Mouse (Mus musculus): Measurements from ENCODE around the gene Gm20388.
"Not testable (repeated sequence)": the region's sequence is repeated elsewhere in the genome, so short reads cannot be mapped to it uniquely, and the experiment has no call there.

The Gm20388 gene

DNA sequence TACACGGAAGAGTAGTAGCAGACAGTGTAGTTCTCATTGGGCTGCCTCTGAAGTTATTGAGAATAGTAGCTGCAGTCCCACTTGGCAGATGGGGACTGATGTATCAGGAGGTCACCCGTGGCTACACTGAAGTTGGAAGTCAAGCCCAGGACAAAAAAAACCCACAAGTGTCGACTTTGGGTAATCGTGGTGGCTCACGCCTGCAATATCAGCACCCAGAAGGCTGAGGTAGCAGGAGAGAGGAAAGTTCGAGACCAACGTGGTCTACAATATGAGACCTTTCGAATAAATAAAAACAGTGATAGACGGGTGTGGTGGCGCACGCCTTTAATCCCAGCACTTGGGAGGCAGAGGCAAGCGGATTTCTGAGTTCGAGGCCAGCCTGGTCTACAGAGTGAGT is 1674.1 kb downstream of the Gm20388 start:
- no peak for DNase-seq (ENCODE audit: low read depth, low spot score)

DNA sequence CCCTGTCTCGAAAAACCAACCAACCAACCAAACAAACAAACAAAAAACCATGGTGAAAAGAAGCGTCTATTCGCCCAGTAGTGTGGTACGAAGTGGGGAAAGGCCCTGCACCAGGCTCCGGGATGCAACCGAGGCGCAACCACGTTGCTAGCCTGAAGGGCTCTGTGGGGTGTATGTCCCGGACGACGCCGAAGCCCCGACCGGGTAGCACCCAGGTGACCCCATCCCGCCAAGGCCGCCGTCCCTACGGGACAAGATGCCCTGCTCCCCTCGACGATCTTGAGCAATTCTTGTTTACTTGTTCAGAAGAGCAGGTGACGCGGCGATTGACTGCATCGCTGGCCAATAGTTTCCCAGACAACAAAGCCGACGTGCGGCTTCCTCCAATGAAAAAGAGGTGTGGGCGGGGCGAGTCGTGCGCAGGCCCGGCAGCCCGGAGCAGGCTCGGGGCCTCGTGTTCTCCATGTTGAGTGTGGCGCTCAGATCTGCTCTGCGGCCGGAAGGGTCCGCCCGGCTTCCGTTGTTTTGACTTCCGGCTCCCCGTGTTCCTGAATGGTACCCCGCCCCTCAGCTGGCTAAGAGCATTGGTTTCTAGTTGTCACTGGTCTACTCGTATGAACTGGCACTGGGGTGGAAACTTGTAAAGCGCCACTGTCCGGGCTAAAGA is 1674.7 kb downstream of the Gm20388 start:
- DNase-seq (ENCODE audit: low read depth, low spot score): peak; percentile 99

DNA sequence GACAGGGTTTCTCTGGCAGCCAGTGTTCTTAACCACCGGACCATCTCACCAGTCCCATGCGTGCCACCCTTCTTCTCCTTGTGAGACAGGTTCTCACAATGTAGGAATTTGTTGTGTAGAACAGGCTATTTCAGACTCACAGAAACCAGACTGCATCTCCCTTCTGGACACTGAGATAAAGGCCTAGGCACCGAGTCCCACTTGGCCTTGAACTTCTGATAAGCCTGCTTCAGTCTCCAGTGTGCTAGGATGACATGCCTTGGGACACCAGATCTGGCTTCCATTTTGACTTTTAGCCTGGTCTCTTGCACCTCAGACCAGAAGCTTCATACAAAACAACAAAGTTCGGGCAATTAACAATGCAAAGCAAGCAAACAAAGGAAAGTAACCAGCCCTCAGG is 1678.1 kb downstream of the Gm20388 start:
- no peak for DNase-seq (ENCODE audit: low read depth, low spot score)

DNA sequence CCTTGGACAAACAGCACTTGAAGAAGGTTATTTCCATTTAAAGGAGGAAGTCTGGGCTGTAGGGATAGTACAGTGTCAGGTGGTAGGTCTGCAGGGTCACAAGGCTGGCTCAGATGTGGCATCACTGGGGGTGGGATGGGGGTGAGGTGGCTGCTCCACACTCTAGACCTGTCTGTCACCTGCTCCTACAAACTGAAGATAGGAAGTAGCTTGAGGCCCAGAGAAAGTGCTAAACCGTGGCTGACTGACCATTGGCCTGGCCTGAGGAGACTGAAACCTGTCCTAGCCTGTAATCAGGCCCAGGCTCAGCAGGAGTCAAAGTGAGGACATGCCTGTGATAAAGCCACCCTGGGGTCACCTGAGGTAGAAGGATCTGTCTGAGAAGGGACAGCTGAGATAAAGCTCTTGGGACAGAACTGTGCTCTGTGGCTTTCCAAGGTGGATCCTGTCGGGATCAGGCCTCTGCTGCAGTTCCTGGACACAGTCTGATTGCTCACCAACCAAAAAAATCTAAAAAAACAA is 1678.6 kb downstream of the Gm20388 start:
- no peak for DNase-seq (ENCODE audit: low read depth, low spot score)

DNA sequence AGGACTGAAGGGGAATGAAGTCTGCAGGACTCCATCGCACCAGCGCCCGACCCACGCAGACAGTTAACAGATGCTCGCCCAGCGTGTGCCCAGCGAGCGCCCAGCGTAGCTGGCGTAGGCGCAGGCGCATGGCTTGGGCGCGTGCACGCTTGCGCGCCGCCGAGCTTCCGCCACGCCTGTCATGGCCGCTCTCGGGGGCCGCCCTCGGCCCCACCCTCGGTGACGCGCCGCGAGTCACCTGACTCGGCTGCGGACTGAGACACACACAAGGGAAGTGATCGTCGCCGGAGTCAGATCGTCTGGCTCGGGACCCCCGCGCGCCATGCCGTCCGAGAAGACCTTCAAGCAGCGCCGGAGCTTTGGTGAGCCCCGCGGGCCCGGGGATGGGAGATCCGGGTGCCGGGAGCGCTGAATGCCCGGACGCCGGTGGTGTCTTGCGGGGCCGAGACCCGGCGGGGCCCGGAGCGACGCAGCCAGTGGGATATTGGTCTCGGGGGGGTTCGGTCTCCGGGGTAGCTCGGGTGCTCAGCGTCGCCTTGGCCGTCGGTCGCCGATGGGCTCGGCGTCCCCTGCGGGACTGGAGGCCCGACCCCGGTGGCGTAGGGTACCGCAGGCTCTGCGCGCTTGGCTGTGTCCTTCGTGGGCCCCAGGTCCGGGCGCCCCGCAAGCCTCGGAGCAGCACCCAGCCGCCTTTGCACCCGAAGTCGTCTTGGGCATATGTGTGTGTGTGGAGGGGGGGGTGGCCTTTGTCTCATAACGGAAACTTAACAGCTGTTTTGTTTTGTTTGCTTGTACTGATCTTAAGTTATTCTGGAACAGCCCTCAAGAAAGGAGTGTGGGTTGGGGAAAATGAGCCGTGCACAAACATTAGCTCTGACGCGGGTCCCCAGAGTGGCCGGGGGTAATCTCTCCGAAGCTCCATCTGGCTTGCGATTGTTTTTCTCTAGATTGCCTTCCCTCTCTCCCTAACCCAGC is 1679.8 kb downstream of the Gm20388 start, which contains the start of gene Map1lc3b:
TSS of gene Map1lc3b (plus strand) at position 159 of the 975 bp plus-strand sequence.
- DNase-seq (ENCODE audit: low read depth, low spot score): peak; percentile 89

DNA sequence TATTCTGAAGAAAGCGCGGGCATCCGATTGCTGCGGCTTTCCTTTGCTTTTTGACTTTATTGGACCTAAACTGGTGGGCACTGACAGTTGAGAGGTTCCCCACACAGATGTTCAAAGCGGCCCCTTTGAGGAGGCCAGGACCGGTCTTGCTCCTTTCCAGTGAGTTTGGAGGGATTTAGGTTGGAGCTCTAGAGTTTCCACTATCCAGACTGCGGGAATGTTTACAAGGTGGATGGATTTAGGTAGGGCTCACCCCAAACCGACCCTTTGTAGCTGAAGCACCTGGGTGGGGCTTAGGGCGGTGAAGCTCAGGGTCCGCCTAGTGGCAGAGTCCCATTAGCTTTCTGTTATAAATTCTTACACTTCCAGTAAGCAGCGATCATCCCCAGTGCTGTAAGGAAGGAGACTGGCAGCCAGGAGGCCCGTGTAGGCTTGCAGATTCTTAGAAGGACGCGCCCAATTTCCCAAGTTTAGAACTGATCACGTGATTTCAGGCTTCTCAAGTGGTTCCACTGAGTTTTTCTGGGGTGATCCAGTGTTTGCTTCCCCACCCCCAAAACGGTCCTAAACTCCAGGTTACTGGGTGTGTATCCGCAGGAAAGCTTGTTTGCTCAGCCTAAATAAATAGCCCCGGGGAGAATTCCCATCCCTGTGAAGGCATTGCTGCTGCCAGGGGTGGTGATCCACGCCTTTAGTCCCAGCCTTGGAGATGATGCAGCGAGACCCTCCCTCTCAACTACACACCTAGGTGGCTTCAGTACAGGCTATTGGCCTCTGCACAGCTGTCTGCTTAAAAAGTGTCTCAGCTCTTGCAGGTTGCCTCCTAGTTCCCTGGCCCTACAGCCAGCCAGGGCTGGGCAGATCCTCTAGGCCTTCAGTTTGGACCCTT is 1680.8 kb downstream of the Gm20388 start:
- no peak for DNase-seq (ENCODE audit: low read depth, low spot score)

DNA sequence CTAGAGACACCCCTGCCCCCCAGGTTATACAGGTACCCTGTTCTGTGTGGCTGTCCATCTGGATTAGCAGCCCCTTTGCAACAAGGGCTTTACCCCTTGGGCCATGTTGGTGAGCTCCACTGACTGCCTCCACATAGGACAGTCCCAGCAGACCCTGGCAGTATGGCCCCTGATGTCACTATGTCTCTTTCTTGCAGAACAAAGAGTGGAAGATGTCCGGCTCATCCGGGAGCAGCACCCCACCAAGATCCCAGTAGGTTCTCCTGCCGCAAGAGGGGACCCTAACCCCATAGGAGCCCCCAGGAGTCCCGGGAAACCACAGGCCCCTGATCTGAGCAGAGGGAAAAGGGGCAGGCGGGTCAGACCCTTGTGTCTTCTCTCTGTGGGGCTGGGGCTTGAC is 1682.7 kb downstream of the Gm20388 start:
- DNase-seq (ENCODE audit: low read depth, low spot score): no peak

DNA sequence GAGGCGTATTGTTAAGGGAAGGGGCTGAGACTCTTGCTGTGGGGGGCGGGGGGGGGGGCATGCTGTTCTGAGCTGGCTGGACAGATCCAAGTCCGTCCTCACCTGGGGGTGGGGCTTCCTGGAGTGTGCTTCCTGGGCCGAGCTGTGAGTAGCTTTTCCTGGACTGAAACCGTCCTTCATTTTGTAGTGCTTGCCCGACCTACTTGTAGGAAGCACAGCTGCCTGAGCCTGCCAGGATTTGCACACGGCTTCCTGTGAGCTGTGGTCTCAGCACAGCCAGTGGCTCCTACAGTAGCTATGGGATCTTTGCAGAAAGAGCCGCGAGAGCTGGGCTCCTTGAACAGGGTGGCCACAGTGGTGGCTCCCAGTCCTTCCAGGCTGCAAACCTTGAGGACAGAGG is 1683.3 kb downstream of the Gm20388 start:
- no peak for DNase-seq (ENCODE audit: low read depth, low spot score)

DNA sequence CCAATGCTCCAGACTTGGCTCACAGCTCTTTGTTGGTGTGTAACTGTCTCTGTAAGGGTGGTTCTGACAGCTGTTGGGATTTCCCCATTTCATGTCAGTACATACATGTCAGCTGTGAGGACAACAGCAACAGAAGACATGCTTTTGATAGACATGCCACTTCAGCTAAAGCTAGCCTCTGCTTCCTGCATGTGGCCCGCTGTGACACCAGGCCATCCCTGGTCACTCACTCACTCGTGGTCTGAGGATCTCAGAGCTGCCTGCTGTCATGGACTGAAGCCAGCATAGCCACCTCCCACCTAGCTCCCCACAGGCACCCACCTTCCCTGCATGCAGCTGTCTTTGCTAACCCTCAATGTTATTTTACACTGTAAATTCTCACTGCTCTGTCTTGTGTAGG is 1686.9 kb downstream of the Gm20388 start:
- DNase-seq (ENCODE audit: low read depth, low spot score): not testable (repeated sequence)

DNA sequence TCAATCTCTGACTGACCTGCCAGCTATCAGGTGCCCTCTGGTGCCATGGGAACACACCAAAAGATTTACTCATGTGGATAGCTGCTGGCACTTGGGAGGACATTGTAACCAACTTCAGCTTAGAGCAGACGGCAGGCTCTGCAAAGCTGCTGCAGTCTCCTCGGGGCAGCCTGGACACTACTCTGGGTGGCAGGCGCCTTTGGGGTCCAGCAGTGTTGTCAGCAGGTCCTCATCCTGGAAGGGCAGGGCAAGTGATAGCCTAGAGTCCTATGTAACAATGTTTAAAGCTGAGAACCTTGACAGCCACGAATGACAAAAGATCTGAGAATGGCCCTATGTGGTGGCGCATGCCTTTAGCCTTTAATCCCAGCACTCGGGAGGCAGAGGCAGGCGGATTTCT is 1687.5 kb downstream of the Gm20388 start:
- DNase-seq (ENCODE audit: low read depth, low spot score): no peak

DNA sequence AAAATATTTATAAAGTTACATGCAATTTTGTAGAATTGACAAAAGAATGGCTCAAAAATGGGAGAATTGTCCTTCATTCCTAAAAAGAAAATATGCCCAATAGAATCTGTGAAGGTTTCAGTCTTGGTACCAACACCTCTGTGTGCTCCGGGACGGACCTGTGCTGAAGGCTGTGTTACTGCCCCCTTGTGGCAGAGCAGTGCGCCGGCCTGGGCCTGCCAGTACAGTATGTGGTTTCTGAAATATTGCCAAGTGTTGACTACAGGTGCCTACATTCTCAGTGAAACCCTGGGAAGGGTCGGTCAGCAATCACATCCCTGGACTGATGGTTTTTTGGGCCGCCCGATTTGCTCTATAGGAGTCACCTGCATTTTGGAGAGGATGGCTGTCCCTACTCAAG is 1688.3 kb downstream of the Gm20388 start:
- no peak for DNase-seq (ENCODE audit: low read depth, low spot score)

DNA sequence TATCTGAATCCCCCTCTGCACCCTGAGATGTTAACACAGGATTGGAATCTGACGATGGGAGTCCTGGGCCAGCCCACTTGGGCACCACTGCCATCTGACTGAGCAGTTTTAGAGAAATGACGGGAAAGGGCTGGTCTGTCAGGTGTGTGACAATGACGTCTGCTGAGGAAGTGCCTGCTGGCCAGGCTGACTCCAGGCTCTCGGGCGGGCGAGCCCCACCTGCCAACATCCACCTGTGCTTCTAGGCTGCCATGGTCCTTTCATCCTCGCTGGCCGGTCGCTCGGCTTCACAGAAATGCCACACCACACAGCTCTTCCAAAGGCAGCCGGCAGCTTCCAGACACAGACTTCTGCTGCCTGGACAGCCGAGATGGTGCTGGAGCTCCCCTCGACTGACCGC is 1689.2 kb downstream of the Gm20388 start:
- no peak for DNase-seq (ENCODE audit: low read depth, low spot score)

DNA sequence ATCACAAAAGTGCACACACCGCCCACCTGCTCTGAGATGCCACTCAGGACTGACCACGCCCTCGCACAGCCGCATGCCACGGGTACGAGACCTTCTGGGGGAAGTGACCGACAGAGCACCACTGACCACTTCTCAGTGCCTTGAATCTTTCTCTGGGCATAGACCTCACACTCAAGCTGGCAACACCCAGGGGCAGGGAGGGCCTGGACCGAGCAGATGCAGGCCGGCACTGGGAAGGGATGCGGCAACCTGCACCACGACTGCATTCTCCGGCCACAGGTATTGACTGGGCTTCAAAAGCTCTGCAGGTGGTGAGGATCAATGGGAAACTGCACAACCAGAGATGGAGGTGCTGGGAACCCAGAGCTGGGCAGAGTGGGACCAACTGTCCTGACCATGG is 1691.8 kb downstream of the Gm20388 start:
- DNase-seq (ENCODE audit: low read depth, low spot score): no peak

DNA sequence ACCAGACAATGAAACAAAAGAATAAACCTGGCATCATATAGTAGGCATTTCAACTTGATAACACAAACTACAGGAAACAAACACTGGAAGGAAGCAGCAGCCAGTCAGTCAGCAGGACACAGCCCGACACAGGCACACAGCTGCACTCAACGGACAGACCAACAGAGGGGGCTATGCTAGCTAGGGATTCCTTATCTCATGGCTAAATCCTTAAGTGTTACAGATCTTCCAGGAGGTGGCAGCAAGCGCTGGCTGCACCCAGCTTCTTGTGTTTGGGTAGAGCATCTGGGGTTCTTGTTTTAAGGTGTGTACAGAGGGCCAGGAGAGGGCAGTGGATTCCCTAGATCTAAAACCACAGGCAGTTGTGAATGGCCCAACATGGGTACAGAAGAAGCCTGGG is 1692.2 kb downstream of the Gm20388 start:
- DNase-seq (ENCODE audit: low read depth, low spot score): no peak

DNA sequence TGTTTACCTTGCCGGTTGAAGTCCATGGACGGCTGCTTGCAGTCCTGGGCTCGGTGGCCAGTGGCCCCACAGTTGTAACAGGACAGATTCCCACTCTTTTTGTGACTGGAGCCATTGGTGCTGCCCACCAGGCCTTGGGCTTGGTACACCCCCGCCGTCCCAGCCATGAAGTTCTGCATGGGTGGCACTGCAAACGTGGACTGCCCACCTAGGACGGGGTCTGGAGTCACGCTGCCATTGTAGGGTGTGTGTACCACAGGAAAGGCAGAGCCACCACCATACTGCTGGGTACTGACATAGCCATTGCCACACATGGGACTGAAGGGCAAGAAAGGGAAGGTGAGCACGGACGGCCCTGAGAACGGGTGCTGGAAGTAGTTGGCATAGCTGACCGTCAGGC is 1693.2 kb downstream of the Gm20388 start:
- DNase-seq (ENCODE audit: low read depth, low spot score): no peak

DNA sequence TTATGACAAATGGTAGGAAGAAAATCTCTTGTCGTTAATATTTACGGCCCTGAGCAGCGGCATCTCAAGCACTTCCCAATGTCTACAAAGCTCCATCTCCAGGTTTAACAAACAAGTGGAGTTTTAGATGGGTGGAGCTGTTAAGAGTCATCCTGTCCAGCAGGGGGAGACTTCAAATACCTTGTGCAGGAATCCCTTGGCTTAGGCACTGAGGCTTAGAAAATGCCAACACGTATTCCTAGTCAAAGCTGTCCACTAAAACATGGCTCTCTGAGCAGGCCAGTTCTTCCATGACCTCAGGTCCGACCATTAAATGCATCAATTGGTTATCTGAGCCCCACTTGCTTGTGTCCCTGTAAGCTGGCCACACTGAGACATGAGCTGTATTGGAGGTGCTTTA is 1697.0 kb downstream of the Gm20388 start:
- DNase-seq (ENCODE audit: low read depth, low spot score): no peak

DNA sequence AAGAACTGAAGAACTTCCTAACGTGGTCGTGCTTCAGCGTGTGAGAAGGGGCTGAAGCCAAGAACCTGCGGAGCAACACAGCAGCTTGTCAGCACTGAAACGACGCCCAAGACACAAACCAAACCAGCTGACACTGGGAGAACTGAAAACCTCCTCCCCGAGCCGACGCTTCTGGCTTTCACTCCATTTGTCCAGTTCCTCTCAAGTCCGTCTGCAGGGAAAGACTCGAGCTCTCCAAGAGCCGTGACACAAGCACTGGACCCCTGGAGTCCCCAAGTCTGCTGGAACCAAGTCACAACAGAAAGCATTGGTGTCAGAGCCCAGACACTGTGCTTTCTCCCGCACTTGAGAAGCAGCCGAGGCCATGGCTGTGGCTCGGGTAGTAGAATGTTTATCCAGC is 1698.6 kb downstream of the Gm20388 start:
- no peak for DNase-seq (ENCODE audit: low read depth, low spot score)

DNA sequence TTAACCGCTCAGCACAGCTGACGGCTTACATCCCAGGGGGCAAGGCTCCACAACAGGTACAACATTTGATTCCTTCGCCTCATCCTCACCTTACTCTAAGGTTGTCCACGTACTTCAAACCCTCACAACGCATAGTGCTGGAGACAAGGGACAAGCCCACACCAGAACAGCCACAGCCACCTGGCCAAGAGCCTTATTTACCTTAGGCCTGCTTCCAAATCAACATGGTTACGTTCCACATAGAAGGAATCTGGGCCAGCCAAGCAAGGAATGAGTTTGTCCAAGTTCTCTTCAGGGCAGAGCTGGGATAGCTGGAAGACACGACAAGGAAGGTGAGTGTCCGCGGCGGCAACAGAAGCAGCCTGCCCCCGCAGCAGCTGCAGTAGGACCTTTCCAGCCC is 1699.3 kb downstream of the Gm20388 start:
- DNase-seq (ENCODE audit: low read depth, low spot score): no peak

DNA sequence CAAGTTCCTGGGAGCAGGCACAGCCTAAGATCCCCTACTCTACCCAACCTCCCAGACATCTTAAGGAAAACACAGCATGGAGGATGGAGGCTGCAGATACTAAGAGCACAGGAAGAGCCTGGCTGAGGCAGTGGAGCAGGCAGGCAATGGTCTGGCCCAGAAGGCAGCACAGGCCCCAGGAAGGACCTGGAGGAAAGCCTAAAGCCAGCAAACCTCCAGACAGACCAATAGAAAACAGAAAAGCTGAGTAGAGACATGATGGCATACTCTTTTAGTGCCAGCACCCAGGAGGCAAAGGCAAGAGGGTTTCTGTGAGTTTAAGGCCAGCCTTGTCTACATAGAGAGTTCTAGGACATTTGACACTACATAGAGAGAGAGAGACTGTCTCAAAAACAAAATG is 1702.8 kb downstream of the Gm20388 start:
- DNase-seq (ENCODE audit: low read depth, low spot score): no peak

DNA sequence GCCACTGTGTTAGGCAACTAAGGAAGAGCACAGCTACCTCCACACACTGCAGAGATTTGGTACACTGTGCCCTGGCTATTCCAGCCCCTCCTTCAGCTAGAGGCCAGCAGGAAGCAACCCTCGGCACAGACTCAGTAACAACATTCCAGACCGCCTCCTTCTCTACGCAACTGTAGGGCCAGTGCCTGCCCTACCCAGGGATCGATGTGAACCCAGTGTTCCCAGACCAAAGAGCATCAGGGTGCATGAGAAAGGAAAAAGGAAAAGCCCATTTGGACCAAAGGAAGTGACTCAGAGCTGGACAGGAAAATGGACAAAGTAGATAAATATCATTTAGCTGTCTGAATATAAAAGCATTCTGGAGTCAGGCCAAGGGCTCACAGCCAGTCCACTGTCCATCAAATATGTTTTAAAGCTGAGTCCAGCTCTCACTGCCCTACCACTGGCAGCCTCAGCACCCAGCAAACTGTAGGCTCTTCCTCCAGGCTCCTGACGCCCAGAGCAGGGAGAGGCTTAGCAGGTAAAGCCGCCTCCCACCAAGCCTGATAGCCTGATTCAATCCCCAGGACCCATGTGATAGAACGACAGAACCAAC is 1708.9 kb downstream of the Gm20388 start:
- DNase-seq (ENCODE audit: low read depth, low spot score): no peak

DNA sequence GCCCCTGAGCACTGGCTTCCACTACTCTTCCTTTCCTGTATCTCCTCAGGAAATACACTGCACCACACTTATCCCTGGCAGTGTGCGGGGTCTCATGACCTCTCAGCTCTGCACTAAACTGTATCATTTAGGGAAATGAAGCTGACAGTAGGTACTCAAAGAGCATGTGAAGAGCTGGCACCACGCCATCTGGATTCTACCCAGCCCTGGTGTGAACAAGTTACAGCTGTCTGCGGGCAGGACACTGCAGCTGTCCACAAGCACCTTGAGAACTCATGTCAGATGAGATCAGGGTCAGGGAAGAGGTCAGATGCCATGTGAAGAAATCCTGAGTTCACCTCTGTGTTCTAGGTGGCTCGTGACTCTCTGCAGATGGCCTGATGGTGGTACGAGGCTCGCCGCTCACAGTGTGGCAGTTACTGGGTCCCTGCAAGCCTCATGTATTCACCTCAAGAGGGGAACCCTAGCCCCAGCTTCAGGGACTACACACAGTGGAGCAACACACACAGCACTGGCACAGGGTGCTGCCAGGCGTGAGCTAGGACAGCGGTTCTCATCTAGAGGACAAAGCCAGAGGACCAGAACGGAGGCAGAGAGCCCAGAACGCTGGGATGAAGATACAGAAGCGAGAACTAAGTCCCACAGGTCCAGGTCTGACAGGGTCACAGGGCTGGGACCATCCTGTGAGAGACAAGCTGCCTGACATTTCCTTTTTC is 1710.3 kb downstream of the Gm20388 start:
- no peak for DNase-seq (ENCODE audit: low read depth, low spot score)

Measured in retina, adult 2 months (tissue).